Mouse (Mus musculus): Measurements from ENCODE around the gene Kat6b.
"Not testable (repeated sequence)": the region's sequence is repeated elsewhere in the genome, so short reads cannot be mapped to it uniquely, and the experiment has no call there.

Kat6b gene

GRCm38 (mm10) chr14:21481231-21481630 lies at the start of gene Kat6b:
TSS of gene Kat6b (plus strand) at chr14:21481434.
- in situ Hi-C loops (cut with MboI; ENCODE audit: low pct_unique_long_range_greater_than_20kb in 1 of 2, low sequenced_read_pairs in 2 of 2, unreplicated experiment in 1 of 2), result no loop called here

DNA sequence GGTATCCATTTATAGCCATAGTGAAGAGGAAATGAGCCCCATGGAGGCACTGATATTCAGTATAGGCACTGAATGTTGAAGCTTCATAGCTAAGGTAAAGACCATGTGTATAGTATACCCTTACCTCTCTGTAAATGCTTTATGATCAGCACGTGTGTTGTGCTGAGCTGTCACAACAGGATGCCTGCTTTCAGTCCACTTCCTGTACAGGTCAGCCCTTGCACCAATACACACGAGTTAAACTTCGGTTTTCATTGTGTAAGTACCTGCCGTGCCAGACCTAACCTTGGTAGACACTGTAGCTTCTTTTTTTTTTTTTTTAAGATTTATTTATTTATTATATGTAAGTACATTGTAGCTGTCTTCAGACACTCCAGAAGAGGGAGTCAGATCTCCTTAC lies 47.8 kb upstream of the Kat6b start:
- in situ Hi-C loops (cut with MboI; ENCODE audit: low pct_unique_long_range_greater_than_20kb in 1 of 2, low sequenced_read_pairs in 2 of 2, unreplicated experiment in 1 of 2), result loop anchor here in 1 of 2 experiments (25.0 kb wide), 1 partner anchor 304 kb away; no protein-coding TSS in a partner anchor

DNA sequence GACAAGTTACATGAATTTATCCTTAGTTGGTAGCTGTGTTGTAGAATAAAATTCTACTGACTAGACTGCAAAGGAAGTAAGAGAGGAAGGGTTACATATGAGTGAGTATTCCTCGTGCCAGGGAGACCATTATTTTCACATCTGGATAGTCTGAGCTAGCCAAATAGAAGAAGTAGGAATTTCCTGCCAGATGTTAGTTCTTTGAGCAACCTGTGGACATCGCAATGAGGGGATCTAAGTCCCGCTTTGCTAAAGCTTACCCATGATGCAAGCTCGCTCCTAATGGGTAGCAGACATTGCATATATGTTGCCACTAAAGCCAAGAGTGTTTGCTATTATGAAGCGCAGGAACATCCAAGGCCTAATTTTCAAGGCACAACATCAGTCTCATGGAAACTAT lies 47.2 kb upstream of the Kat6b start:
- in situ Hi-C loops (cut with MboI; ENCODE audit: low pct_unique_long_range_greater_than_20kb in 1 of 2, low sequenced_read_pairs in 2 of 2, unreplicated experiment in 1 of 2), result loop anchor here in 1 of 2 experiments (25.0 kb wide), 1 partner anchor 303 kb away; no protein-coding TSS in a partner anchor

DNA sequence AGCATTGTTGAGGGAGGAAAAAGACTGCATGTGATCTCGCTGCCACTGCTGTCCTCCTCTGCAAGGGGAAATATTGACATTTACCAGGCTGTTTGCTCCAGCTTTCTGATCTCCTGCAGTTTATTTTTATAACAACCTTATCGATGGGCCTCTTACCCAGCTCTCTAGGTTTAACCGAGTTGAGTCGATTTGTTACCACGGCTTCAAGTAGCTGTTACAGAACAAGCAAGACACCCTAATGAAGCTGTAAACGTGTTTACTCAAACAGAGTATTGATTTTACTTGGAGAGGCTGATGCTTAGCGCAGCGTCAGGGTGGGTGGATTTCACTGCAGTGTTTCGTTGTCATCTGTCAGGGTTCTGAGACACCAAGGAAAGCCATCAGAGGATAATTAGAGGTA lies 46.5 kb upstream of the Kat6b start:
- in situ Hi-C loops (cut with MboI; ENCODE audit: low pct_unique_long_range_greater_than_20kb in 1 of 2, low sequenced_read_pairs in 2 of 2, unreplicated experiment in 1 of 2), result loop anchor here in 1 of 2 experiments (25.0 kb wide), 1 partner anchor 303 kb away; no protein-coding TSS in a partner anchor

GRCm38 (mm10) chr14:21439785-21440184 lies 41.4 kb upstream of the Kat6b start:
- in situ Hi-C loops (cut with MboI; ENCODE audit: low pct_unique_long_range_greater_than_20kb in 1 of 2, low sequenced_read_pairs in 2 of 2, unreplicated experiment in 1 of 2), result loop anchor here in 1 of 2 experiments (25.0 kb wide), 1 partner anchor 298 kb away; no protein-coding TSS in a partner anchor

DNA sequence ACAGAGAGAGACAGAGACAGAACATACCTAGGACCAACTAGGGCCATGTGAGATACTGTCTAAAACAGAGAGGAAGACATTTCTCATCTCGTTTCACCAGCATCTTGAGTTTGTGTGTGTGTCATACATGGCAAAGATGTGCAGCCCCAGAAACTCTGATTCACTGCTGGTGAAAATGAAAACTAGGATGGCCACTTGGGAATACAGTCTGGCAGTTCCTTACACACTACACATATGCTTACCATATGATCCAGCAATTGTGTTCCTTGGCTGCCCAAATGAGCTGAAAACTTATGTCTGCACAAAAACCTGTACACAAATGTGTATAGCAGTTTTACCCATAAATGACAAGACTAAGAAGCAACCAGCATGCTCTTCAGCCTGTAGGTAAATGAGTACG lies 40.7 kb upstream of the Kat6b start:
- in situ Hi-C loops (cut with MboI; ENCODE audit: low pct_unique_long_range_greater_than_20kb in 1 of 2, low sequenced_read_pairs in 2 of 2, unreplicated experiment in 1 of 2), result loop anchor here in 1 of 2 experiments (25.0 kb wide), 1 partner anchor 297 kb away; no protein-coding TSS in a partner anchor

DNA sequence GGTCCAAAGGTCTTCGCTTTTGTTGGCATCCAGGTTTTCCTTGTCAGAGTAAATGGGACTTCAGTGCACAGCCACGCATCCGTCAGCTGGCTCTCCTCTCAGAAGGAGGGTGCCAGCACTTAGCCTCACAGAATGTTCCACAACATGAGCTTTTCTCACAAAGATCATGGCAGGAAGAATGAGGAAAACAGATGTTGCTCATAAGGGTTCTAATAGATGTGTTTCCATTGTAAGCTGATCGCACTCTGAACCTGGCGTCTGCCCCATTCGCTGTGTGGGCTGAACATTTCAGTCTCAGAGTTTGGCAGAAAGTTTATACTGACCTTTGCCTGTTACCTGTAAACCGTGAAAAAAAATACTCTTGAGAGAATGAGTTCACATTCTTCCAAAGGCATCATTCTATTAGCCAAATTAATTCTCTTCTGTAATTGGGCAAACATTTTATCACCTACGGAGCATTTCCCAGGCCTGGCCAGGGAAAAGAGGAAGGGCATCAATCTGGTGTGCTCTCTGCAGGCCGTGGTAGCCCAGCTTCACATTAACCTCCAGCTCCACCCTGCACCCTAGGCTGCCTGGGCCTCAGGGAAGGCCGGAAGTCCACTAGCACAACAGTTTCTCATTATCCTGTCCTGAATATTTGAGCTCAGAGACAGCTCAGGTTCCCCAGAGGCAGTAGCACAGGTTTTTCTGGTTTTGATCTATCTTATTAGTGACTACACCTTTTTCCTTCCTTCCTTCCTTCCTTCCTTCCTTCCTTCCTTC lies 39.3 kb upstream of the Kat6b start:
- in situ Hi-C loops (cut with MboI; ENCODE audit: low pct_unique_long_range_greater_than_20kb in 1 of 2, low sequenced_read_pairs in 2 of 2, unreplicated experiment in 1 of 2), result loop anchor here in 1 of 2 experiments (25.0 kb wide), 1 partner anchor 295 kb away; no protein-coding TSS in a partner anchor

GRCm38 (mm10) chr14:21452581-21452980 lies 28.7 kb upstream of the Kat6b start:
- in situ Hi-C loops (cut with MboI; ENCODE audit: low pct_unique_long_range_greater_than_20kb in 1 of 2, low sequenced_read_pairs in 2 of 2, unreplicated experiment in 1 of 2), result no loop called here

- in situ Hi-C loops (cut with MboI; ENCODE audit: low pct_unique_long_range_greater_than_20kb in 1 of 2, low sequenced_read_pairs in 2 of 2, unreplicated experiment in 1 of 2), result no loop called here
Observed at GRCm38 (mm10) chr14:21453896-21454295, 27.3 kb upstream of the Kat6b start.

DNA sequence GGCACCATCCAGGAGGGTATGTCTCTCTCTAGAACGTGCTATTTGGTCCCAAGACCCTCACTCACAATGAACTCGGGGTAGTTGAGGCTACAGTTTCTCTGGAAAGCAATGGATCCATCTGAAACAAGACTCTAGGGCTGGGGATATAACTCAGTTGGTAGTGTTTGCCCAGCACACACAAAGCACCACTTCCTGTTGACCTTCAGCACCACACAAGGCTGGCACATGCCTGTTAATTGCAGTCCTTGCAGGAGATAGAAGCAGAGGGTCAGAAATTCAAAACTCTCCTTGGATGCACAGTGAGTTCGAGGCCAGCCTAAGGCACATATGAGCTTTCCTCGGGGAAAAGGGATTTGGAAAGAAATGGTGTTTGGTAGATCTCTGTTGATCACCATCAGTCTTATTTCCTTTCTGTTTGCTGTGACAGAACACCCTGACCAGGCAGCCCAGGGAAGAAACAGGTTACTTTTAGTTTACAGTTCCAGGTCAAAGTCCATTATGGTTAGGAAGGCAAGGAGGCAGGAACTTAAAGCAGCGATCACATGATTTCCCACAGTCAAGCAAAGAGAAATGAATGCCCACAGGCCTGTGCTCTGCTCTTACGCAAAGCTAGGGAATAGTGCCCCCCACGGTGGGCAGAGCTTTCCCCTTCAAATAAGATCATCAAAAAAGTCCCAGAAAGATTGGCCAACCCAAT lies 25.4 kb upstream of the Kat6b start:
- in situ Hi-C loops (cut with MboI; ENCODE audit: low pct_unique_long_range_greater_than_20kb in 1 of 2, low sequenced_read_pairs in 2 of 2, unreplicated experiment in 1 of 2), result no loop called here

- in situ Hi-C loops (cut with MboI; ENCODE audit: low pct_unique_long_range_greater_than_20kb in 1 of 2, low sequenced_read_pairs in 2 of 2, unreplicated experiment in 1 of 2), result no loop called here
Observed at GRCm38 (mm10) chr14:21456526-21456925, 24.7 kb upstream of the Kat6b start.

GRCm38 (mm10) chr14:21457876-21458275 lies 23.4 kb upstream of the Kat6b start:
- in situ Hi-C loops (cut with MboI; ENCODE audit: low pct_unique_long_range_greater_than_20kb in 1 of 2, low sequenced_read_pairs in 2 of 2, unreplicated experiment in 1 of 2), result no loop called here

DNA sequence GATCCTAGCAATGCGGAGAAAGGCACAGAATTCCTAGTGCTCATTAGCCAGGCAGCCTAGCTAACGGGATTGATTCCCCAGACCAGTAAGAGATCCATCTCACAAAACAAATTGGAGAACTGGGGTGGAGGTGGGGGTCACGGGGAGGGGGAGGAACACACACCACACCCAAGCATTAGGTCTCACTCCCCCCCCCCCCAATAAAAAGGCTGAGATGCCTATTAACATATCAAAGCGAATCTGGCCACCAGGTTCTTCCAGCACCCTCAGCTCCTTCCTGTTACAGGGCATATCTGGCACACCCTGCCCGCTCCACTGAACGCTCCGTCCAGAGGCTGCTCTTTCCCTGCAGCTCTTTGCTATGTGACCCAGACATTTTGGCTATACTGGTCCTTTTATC lies 22.5 kb upstream of the Kat6b start:
- in situ Hi-C loops (cut with MboI; ENCODE audit: low pct_unique_long_range_greater_than_20kb in 1 of 2, low sequenced_read_pairs in 2 of 2, unreplicated experiment in 1 of 2), result no loop called here

DNA sequence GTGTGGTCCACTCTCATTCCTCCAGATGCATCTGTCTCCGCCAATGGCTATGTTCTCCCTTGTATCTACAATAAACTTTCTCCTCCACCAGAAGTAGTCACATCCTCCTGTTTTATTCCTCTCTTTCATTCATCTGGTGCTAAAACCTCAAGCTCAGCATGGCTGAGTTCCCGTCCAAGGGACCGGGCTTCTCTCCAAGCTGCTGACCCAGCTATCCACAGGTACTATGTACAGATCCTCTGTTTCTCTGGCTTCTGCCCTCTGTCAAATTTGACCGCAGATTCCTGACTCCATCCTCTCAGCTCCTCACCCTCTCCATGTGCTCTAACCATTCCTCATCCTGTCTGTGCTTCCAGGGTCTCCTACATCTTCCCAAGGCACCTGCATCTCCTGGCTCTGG lies 22.1 kb upstream of the Kat6b start:
- in situ Hi-C loops (cut with MboI; ENCODE audit: low pct_unique_long_range_greater_than_20kb in 1 of 2, low sequenced_read_pairs in 2 of 2, unreplicated experiment in 1 of 2), result no loop called here

GRCm38 (mm10) chr14:21462398-21462797 lies 18.8 kb upstream of the Kat6b start:
- in situ Hi-C loops (cut with MboI; ENCODE audit: low pct_unique_long_range_greater_than_20kb in 1 of 2, low sequenced_read_pairs in 2 of 2, unreplicated experiment in 1 of 2), result no loop called here

GRCm38 (mm10) chr14:21463117-21463712 lies 18.0 kb upstream of the Kat6b start:
- in situ Hi-C loops (cut with MboI; ENCODE audit: low pct_unique_long_range_greater_than_20kb in 1 of 2, low sequenced_read_pairs in 2 of 2, unreplicated experiment in 1 of 2), result no loop called here

- in situ Hi-C loops (cut with MboI; ENCODE audit: low pct_unique_long_range_greater_than_20kb in 1 of 2, low sequenced_read_pairs in 2 of 2, unreplicated experiment in 1 of 2), result no loop called here
Observed at GRCm38 (mm10) chr14:21470386-21470785, 10.8 kb upstream of the Kat6b start.

DNA sequence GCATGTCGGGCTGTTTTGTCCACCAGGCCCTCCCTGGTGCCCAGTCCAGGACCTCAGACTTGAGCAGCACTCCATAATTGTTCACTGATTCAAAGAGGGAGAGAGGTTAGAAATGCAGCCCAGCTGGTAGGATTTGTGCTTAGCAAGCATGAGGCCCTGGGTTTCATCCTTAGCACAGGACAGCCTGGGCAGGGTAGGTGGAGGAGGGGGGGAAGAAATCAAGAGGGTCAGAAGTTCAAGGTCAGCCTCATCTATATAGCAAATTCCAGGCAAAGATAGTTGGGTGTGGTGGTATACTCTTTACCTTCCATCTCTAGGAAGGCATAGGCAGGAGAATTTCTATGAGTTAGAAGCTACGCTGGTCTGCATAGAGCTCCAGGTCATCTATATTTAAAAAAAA lies 9.3 kb upstream of the Kat6b start:
- in situ Hi-C loops (cut with MboI; ENCODE audit: low pct_unique_long_range_greater_than_20kb in 1 of 2, low sequenced_read_pairs in 2 of 2, unreplicated experiment in 1 of 2), result no loop called here

DNA sequence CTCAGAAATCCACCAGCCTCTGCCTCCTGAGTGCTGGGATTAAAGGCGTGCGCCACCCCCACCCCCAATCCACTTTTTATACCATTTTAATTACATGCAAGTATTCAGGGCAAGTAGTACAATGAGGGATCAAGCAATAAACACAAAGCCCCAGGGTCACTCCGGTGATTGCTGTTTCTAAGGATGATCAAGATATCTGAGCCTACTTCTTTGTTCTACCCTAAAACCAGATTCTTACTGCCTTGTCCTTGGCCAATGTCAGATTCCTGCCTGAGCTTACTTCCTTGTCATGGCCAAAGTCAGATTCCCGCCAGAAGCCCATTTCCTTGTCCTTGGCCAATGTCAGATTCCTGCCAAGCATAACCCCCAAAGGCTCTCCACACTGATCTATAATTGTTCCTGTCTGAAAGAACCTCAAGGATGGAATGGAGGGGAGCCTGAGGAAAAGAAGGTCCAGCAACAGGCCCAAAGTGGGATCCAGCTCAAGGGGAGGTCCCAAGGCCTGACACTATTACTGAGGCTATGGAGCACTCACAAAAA lies 6.6 kb upstream of the Kat6b start:
- in situ Hi-C loops (cut with MboI; ENCODE audit: low pct_unique_long_range_greater_than_20kb in 1 of 2, low sequenced_read_pairs in 2 of 2, unreplicated experiment in 1 of 2), result not testable (repeated sequence)
